Mouse (Mus musculus) hindbrain, embryonic 13.5 days (tissue): ENCODE results near the gene Phlda3. TPM values are rescaled to one million over a fixed set of nuclear protein-coding genes. Genes with fewer than 3 reads are reported as not detected.

Experiments used
- ATAC-seq: fragments of 200-750 bp; cut with Nextera tagmentation; 2 replicates; pipeline ENCODE4 v1.8.0; 2017; ENCODE audit warnings: moderate TSS enrichment; ENCODE audit not compliant: low FRiP score
- H3K27ac ChIP-seq: fragments of 300-500 bp; sonication (generic); 2 replicates; pipeline ENCODE4 v1.5.1; 2015; ENCODE audit warnings: inconsistent platforms, mild to moderate bottlenecking, moderate library complexity
- H3K27me3 ChIP-seq: fragments of 300-500 bp; sonication (generic); 2 replicates; pipeline ENCODE4 v1.6.1; 2015; ENCODE audit warnings: mild to moderate bottlenecking, inconsistent platforms
- H3K36me3 ChIP-seq: fragments of 300-500 bp; sonication (generic); 2 replicates; pipeline ENCODE4 v1.6.1; 2015; ENCODE audit warnings: mild to moderate bottlenecking, inconsistent platforms
- H3K4me1 ChIP-seq: fragments of 300-500 bp; sonication (generic); replicated peaks from 2 replicates; pipeline ENCODE4 v1.6.1; 2015; ENCODE audit warnings: inconsistent platforms
- H3K4me2 ChIP-seq: fragments of 300-500 bp; sonication (generic); 2 replicates; pipeline ENCODE4 v1.6.1; 2015; ENCODE audit warnings: inconsistent platforms, mild to moderate bottlenecking, moderate library complexity
- H3K4me3 ChIP-seq: fragments of 300-500 bp; sonication (generic); 2 replicates; pipeline ENCODE4 v1.5.1; 2015; ENCODE audit warnings: mild to moderate bottlenecking, inconsistent platforms
- H3K9ac ChIP-seq: fragments of 300-500 bp; sonication (generic); 2 replicates; pipeline ENCODE4 v1.6.1; 2015; ENCODE audit warnings: mild to moderate bottlenecking, inconsistent platforms
- H3K9me3 ChIP-seq: fragments of 300-500 bp; sonication (generic); 2 replicates; pipeline ENCODE4 v1.6.1; 2016; ENCODE audit warnings: inconsistent platforms
- WGBS: fragments of 180-500 bp; shearing (Covaris S2); methylation state at CpG from one replicate; pipeline ENCODE4 v1.1.7; 2015; 5-methylcytosine and 5-hydroxymethylcytosine counted together
- polyA plus RNA-seq: library from polyadenylated mRNA; unstranded; fragments of >200 nt; fragmentation: Nextera tagmentation; extraction: Ambion mirVana; gene quantifications from 2 replicates; pipeline ENCODE4 v1.2.1, GENCODE M21; 2015

The Phlda3 gene
- polyA plus RNA-seq, 1 experiment from 2014 or later: 20.6 TPM

DNA sequence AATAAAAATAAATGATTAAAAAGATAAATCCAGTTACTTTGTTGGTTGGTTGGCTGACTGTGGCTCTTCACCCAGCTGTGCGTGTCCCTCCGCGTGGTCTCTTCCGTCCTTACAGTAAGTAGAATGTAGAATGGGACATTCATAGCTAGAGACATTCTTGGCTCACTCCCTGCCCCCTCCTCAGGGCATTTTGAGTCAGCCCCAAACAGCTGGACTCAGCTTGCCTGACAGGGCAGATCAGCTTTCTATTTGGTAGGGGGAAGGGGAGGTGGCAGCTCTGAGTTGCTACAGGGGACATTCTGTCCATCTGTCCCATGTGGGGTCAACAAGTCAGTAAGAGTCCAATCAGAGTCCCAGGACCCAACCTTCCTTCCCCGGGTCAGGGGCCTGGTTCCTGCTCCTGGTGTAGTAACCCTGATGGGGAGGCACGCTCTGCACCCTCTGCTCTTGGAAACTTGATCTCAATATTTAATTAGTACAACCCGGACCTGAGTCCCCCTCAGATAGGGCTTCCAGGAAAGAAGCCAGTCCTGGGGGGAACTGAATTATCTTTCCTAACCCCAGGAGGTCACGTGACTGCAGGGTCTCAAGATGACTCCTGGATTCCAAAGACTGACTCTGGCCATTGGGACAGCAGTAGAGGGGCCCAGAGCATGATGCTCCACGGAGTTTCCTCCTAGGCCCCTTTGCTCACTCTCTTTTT lies 2.3 kb upstream of the Phlda3 start:
- H3K9ac ChIP-seq: no peak overlapping the region
- H3K27me3 ChIP-seq: peaks cover 21% of the 10 kb centered on the region
- H3K4me1 ChIP-seq: peaks cover 22% of the 10 kb centered on the region
- ATAC-seq: no peak
- no peak overlapping the region for H3K4me2 ChIP-seq
- no peak overlapping the region for H3K4me3 ChIP-seq
- H3K9me3 ChIP-seq: no peaks in the 10 kb centered on the region
- H3K36me3 ChIP-seq: no peaks in the 10 kb centered on the region
- H3K27ac ChIP-seq: no peak overlapping the region
- WGBS: 77% methylated on average over 9 of the region's 9 CpGs

DNA sequence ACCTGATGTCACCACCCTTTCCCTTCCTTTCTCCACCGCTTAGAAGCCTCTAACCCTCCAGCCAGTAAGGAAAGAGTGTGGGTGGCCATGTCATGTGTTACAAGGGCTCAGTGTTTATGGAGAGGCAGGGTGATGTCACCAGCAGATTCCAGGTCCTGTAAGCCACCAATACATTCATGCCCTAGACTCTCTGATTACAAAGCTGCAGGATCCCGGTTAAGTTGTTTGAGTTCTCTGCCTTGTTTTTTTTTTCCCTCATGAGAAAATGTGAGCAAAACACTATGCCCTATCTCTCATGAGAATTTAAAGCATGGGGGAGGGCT lies 1.8 kb upstream of the Phlda3 start:
- peaks cover 21% of the 10 kb centered on the region for H3K27me3 ChIP-seq
- ATAC-seq: no peak
- H3K9me3 ChIP-seq: no peaks in the 10 kb centered on the region

DNA sequence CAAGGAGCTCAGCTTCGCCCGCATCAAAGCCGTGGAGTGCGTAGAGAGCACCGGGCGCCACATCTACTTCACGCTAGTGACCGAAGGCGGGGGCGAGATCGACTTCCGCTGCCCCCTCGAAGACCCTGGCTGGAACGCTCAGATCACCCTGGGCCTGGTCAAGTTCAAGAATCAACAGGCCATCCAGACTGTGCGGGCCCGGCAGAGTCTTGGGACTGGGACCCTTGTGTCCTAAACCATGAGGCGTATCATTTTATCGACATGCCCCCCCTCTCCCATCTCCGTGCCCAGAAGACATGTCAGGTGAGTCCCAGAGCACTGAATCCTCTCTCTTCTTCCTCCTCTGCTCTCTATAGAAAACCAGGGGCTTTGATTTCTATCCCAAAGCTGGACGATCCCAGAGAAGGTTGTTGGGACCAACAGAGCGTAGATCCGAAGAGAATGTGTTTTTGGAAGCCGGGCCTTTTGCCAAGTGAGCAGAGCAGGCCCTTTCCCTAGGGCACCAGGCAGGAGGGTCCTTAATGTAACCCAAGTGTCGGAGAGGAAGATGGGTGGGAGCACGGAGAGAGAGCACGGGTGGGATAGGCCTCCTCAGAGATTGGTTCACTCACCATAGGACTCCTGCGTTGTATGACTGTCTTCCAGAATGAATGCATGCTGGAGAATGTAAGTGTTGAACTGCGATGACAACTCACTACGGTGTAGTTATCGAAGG lies 830 bp downstream of the Phlda3 start:
- Histone ChIP-seq H3K4me2 (peak overlapping the region; percentile 89), H3K9me3 (no peaks in the 10 kb centered on the region), H3K36me3 (no peaks in the 10 kb centered on the region), H3K27ac (peak overlapping the region; percentile 78), H3K4me1 (peaks cover 34% of the 10 kb centered on the region), H3K27me3 (peaks cover 26% of the 10 kb centered on the region), H3K4me3 (peak overlapping the region; percentile 59), H3K9ac (peak overlapping the region; percentile 86)
- WGBS: 30% methylated on average over 30 of the region's 30 CpGs
- ATAC-seq: peak; percentile 44

More for the DNA sequence above, 1.8 kb upstream of the Phlda3 start:
- no peak overlapping the region for H3K27ac ChIP-seq
- no peak overlapping the region for H3K9ac ChIP-seq
- 75% methylated on average over 2 of the region's 2 CpGs for WGBS
- no peak overlapping the region for H3K4me3 ChIP-seq
- H3K36me3 ChIP-seq: no peaks in the 10 kb centered on the region
- peaks cover 22% of the 10 kb centered on the region for H3K4me1 ChIP-seq
- H3K4me2 ChIP-seq: no peak overlapping the region

DNA sequence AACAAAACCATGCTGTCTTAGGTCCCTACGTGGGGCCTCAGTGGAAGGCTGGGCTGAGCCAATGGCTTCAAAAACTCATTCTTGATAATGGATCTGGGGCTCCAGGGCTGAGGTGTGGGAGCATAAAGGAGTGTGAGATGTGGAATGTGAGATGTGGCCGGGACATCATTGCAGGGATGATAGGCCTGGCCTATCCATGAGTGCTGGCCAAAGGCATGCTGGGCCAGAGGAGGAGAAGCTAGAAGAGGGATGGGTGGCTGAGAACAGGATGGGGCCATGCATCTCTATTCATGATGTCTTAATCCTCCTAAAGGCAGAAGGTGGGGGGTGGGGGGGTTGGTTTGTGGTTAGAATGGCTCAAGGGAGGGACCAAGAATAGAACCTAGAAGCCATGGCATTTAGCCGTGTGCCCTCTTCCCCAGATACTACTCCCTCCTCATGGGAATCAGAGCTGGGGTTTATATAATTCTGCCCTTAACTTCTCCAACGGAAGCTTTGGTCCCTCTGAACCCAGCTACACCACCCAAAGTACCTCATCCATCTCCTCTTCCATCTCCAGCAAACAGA lies 1.5 kb downstream of the Phlda3 start:
- Histone ChIP-seq H3K9ac (peak overlapping the region; percentile 86; the same call in 1 of the 2 replicates), H3K4me3 (peak overlapping the region; percentile 59), H3K27ac (no peak overlapping the region), H3K4me1 (peaks cover 39% of the 10 kb centered on the region), H3K36me3 (no peaks in the 10 kb centered on the region), H3K9me3 (no peaks in the 10 kb centered on the region), H3K27me3 (peaks cover 29% of the 10 kb centered on the region), H3K4me2 (peak overlapping the region; percentile 89)
- ATAC-seq: no peak
- 87% methylated on average over 4 of the region's 4 CpGs for WGBS

DNA sequence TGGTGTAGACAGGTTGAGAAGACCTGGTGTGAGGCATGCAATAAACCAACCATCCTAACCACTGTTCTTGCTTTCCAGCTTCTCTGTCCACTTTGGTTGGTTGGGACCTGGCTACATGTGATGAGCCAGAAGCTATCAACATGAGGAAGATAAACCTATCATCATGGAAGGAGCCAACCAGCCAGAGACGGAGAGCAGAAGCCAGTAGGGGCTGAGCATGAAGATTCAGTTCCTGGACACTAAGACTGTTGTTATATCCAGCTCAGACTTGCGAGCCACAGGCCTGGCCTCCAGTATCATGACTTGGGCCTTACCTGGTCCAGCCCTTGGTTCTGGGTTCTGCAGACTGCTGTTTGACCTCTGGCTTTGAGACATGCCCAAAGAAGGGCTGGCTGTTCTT lies 2.5 kb downstream of the Phlda3 start:
- no peak for ATAC-seq
- H3K4me2 ChIP-seq: no peak overlapping the region
- WGBS: 98% methylated on average over 2 of the region's 2 CpGs

GRCm38 (mm10) chr1:135770237-135770636 lies 4.3 kb downstream of the Phlda3 start:
- Histone ChIP-seq H3K9ac (no peak overlapping the region), H3K4me2 (no peak overlapping the region), H3K4me3 (no peak overlapping the region), H3K27me3 (peaks cover 22% of the 10 kb centered on the region), H3K9me3 (no peaks in the 10 kb centered on the region), H3K4me1 (peaks cover 39% of the 10 kb centered on the region), H3K27ac (no peak overlapping the region), H3K36me3 (no peaks in the 10 kb centered on the region)
- 70% methylated on average over 7 of the region's 7 CpGs for WGBS
- ATAC-seq: no peak

More for the DNA sequence above, 2.5 kb downstream of the Phlda3 start:
- peaks cover 29% of the 10 kb centered on the region for H3K27me3 ChIP-seq
- no peaks in the 10 kb centered on the region for H3K9me3 ChIP-seq
- H3K9ac ChIP-seq: no peak overlapping the region
- no peak overlapping the region for H3K4me3 ChIP-seq
- H3K27ac ChIP-seq: no peak overlapping the region
- no peaks in the 10 kb centered on the region for H3K36me3 ChIP-seq
- peaks cover 39% of the 10 kb centered on the region for H3K4me1 ChIP-seq

DNA sequence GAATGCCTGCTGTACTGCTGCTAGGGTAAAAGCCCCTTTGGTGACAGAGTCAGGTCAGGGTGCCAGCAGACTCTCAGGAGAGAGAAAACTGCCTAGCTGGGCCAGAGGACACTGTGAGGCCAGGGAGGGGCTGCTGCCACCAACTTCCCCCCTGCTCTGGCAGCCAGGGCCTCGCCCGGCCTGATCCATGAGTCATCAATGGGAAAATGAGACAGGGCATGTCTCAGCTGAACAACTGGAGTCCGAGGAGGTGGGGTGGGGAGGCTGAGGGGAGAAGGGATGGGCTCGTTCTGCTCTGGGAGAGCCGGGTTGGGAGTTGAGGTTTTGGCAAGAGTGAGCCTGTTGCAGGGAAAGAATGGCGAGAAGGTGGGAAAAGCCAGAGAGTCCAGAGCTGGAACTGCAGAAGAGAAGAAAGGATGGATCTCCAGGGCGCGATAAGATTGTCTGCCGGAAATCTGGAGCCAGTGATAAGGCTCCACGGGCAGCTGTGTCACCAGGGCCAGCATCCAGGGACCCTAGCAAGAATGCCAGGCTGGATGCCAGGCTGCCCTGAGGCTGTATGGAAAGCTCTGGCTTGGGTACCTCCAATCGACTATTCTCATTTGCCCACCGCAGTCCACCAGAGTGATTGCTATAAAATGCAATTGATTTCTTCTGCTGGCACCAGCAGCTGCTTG lies 5.1 kb downstream of the Phlda3 start:
- no peak for ATAC-seq
- 53% methylated on average over 12 of the region's 12 CpGs for WGBS
- no peaks in the 10 kb centered on the region for H3K9me3 ChIP-seq

DNA sequence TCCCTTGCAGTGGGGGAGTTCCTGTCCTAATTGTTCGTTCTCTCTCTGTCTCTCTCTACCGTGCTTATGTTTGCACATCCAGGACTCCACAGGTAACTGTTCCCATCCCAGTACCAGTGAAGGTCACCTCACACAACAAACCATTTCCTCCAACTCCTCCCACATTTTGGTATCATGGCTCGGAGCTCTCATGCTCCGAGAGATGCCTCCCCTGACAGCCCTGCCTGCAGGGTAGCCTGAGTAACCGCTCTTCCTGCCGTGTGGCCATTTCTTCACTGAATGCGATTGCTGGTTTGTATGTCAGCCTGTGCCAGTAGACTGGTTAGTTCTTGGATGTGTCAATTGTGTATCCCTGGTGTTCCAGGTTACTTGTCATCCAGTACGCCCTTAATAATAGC lies 5.7 kb downstream of the Phlda3 start:
- H3K9ac ChIP-seq: no peak overlapping the region
- H3K36me3 ChIP-seq: no peaks in the 10 kb centered on the region
- no peak overlapping the region for H3K4me3 ChIP-seq
- no peak overlapping the region for H3K4me2 ChIP-seq
- 67% methylated on average over 8 of the region's 8 CpGs for WGBS
- no peak overlapping the region for H3K27ac ChIP-seq
- ATAC-seq: no peak
- peaks cover 30% of the 10 kb centered on the region for H3K4me1 ChIP-seq
- peaks cover 17% of the 10 kb centered on the region; the same call in 1 of the 2 replicates for H3K27me3 ChIP-seq
- no peaks in the 10 kb centered on the region for H3K9me3 ChIP-seq

More for the DNA sequence above, 5.1 kb downstream of the Phlda3 start:
- Histone ChIP-seq H3K4me2 (no peak overlapping the region), H3K9ac (0 out of 2 replicates have a peak overlapping the region, but pooled peaks have one; percentile 24), H3K27ac (no peak overlapping the region), H3K36me3 (no peaks in the 10 kb centered on the region), H3K4me1 (peaks cover 33% of the 10 kb centered on the region), H3K27me3 (peaks cover 17% of the 10 kb centered on the region; the same call in 1 of the 2 replicates), H3K4me3 (no peak overlapping the region)

- H3K27ac ChIP-seq: no peak overlapping the region
- no peaks in the 10 kb centered on the region for H3K36me3 ChIP-seq
- 0 out of 2 replicates have a peak, but pooled peaks cover 13% of the 10 kb centered on the region for H3K27me3 ChIP-seq
- no peak overlapping the region for H3K9ac ChIP-seq
- no peak overlapping the region for H3K4me2 ChIP-seq
- peaks cover 29% of the 10 kb centered on the region for H3K4me1 ChIP-seq
- ATAC-seq: no peak
- no peaks in the 10 kb centered on the region for H3K9me3 ChIP-seq
- no peak overlapping the region for H3K4me3 ChIP-seq
These were observed 10.7 kb downstream of the Phlda3 start for GRCm38 (mm10) chr1:135776596-135776995.

DNA sequence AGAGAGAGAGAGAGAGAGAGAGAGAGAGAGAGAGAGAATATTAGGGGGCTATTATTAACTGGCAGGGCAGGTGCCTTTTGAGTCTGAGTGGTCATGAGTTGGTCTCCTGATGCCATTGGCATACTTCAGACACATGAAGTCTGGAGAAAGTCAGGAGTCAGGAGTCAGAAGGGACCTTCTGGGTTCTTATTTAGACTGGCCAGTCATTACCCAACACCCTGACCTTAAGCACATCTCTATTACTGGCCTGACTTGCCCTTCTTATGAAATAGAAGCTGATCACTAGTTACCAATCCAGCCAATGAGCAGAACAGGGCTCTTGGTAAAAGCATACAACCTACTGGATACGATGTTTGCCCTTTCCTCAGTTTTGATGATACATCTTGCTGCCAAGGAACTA lies 11.1 kb downstream of the Phlda3 start:
- Histone ChIP-seq H3K36me3 (no peaks in the 10 kb centered on the region), H3K9ac (no peak overlapping the region), H3K27me3 (0 out of 2 replicates have a peak, but pooled peaks cover 13% of the 10 kb centered on the region), H3K4me1 (peaks cover 25% of the 10 kb centered on the region), H3K4me2 (no peak overlapping the region), H3K4me3 (no peak overlapping the region), H3K27ac (no peak overlapping the region), H3K9me3 (no peaks in the 10 kb centered on the region)
- 97% methylated on average over 1 of the region's 1 CpGs for WGBS
- ATAC-seq: no peak

DNA sequence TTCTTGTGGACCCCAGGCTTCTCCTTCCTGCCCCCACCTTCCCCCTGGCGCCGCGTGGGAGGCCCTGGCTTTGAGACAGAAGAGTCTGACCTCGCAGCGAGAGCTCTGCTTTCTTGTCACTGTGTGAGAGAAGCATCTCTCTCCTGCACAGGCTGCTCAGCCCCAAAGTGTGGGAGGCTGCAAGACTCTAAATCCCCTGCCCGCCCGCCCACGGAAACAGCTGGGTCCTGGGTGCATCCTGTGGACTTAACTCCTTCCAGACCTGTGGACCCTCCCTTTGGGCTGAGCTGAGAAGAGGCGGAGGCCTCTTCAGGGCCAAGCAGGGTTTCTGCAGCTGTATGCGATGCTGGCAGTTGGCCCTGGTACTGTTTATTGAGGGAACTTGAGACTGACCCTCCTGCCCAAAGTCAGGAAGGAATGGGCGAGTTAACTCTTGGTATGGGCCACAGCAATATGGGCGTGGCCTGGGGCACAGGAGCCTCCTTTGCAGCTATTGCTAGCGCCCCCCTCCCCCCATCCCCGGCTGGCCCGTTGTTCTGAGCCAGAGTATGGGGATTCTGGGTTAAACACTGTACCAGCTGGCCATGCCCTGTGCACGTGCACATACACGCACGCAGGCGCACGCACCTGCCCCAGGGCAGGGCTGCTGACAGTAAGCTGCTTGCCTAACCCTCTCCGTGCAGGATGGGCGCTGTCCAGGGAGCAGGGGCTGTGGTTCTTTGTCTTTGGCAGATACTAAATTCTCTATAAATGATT lies 13.0 kb downstream of the Phlda3 start, which contains the start of gene Tnni1:
TSS of gene Tnni1 (plus strand) at position 655 of the 756 bp plus-strand sequence.
- 0 out of 2 replicates have a peak, but pooled peaks cover 10% of the 10 kb centered on the region for H3K27me3 ChIP-seq
- no peaks in the 10 kb centered on the region for H3K9me3 ChIP-seq
- H3K4me1 ChIP-seq: peaks cover 30% of the 10 kb centered on the region
- no peak within 1 kb of the TSS for H3K4me3 ChIP-seq
- no peak within 1 kb of the TSS for H3K9ac ChIP-seq
- ATAC-seq: peak; percentile 53; the same call in 1 of the 2 replicates
- WGBS: 29% methylated on average over 22 of the region's 22 CpGs
- no peaks in the 10 kb centered on the region for H3K36me3 ChIP-seq
- H3K27ac ChIP-seq: no peak within 1 kb of the TSS
- H3K4me2 ChIP-seq: no peak within 1 kb of the TSS
